Mouse (Mus musculus): Measurements from ENCODE around the gene Apol7e. TPM values are rescaled to one million over a fixed set of nuclear protein-coding genes. Genes with fewer than 3 reads are reported as not detected.
"Not testable (repeated sequence)": the region's sequence is repeated elsewhere in the genome, so short reads cannot be mapped to it uniquely, and the experiment has no call there.

Apol7e gene
- polyA plus RNA-seq, 1 experiment from 2014 or later, result not detected

DNA sequence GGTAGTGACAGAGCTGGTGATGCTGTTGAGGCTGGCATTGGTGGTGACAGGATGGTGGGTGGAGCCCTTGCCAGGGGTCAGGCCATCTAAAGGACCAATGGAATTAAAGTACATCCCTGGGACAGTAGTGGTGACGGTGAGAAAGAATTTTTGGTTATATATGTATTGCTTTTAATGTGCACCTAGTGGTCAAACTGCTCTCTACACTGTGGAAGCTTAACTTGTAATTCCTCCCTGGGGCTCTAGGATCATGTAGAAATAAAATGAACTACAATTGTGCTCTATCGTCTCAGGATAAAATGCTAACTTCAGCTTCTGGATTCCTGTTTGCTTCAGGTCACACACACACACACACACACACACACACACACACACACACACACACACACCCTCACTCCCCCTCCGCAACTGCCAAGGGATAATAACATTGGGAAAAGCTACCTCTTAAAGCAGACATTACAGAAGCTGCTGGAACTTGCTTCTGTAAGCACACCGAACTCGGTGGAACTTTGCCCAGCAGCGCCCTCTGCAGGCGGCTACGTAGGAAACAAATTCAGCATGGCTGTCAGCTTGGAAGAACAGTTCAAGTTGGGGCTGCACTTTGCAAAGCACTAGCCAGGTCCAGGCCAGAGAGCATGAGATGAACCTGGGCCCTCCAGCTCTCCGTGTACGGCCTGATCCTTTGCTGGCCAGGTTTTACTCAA lies 25.7 kb downstream of the Apol7e start:
- not testable (repeated sequence) for H3K9me3 ChIP-seq; H3K27me3 ChIP-seq; H3K27ac ChIP-seq; H3K9ac ChIP-seq (replicated peaks); H3K4me1 ChIP-seq (replicated peaks); ATAC-seq (ENCODE audit: insufficient number of reproducible peaks, insufficient read depth, low FRiP score, low TSS enrichment, low read depth); H3K4me3 ChIP-seq (replicated peaks); H3K36me3 ChIP-seq; H3K4me2 ChIP-seq
- 19% methylated on average over 3 of the region's 10 CpGs for WGBS

DNA sequence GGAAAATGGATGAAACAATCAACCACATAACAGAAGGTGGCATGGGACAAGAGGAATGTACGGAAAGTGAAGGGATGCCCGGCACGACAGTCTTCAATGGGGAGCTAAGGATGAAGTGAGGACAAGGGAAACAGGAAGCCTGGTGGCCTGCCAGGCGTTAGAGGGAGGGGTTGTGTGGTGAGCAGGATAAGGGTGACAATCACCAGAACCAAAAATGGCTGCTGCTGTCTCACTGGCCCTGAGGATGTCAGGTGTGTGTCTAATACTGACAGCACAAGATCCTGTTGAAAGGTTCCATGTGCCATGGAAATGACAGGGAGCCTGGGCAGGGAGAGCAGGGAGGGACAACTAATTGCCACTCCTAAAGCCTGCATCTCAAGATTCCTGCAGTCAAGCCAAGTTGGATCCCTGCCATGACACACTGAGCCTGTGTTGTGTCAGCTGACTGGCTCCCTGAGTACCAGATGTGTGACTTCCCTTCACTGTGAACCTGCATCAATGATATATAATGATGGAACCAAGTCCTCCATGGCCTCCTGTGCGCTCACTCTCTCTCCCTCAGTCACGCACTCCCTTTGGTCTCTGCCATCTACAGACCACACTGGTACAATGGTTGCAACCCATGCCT lies 26.9 kb downstream of the Apol7e start:
- 85% methylated on average over 6 of the region's 6 CpGs for WGBS
- H3K9ac ChIP-seq (replicated peaks); ATAC-seq (ENCODE audit: insufficient number of reproducible peaks, insufficient read depth, low FRiP score, low TSS enrichment, low read depth); H3K36me3 ChIP-seq; H3K4me1 ChIP-seq (replicated peaks); H3K4me3 ChIP-seq (replicated peaks); H3K4me2 ChIP-seq; H3K27me3 ChIP-seq; H3K9me3 ChIP-seq; H3K27ac ChIP-seq: not testable (repeated sequence)

DNA sequence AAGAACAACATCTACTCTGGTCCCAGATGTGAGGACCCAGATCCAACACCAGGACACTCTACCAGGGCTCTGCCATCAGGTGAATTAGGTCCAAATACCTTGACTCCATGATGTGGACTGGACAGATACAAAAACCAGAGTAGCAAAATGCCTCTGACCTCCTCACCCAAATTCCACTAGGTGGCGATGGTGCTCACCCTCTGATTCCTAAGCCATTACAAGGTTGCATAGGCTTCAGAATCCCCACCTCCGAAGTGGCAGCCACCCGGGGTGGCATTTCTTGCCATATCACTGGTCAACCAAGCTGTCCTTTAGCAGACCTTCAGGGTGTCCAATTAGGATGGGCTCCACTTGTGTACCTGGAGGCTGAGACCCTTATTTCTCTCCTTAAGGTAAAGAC lies 28.5 kb downstream of the Apol7e start:
- H3K4me3 ChIP-seq (replicated peaks); ATAC-seq (ENCODE audit: insufficient number of reproducible peaks, insufficient read depth, low FRiP score, low TSS enrichment, low read depth); H3K27ac ChIP-seq; H3K4me2 ChIP-seq; H3K9ac ChIP-seq (replicated peaks); H3K27me3 ChIP-seq; H3K4me1 ChIP-seq (replicated peaks); H3K36me3 ChIP-seq; H3K9me3 ChIP-seq: not testable (repeated sequence)
- WGBS, result 5% methylated on average over 3 of the region's 3 CpGs

DNA sequence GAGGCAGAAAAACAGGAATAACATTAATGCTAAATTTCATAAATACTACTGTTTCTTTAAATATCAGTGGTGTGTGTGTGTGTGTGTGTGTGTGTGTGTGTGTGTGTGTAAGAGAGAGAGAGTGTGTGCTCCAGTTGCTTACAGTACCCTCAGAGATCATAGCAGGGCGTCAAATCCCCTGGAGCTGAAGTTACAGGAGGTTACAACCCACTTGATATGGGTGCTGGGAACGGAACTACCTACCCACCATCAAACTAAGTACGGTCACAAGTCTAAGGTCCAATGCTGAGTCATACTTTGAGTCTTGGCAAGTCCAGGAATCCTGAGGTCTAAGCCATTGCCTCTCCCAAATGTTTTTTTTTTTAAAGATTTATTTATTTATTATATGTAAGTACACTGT lies 29.1 kb downstream of the Apol7e start:
- not testable (repeated sequence) for H3K27me3 ChIP-seq; ATAC-seq (ENCODE audit: insufficient number of reproducible peaks, insufficient read depth, low FRiP score, low TSS enrichment, low read depth); H3K4me2 ChIP-seq; H3K27ac ChIP-seq; H3K9me3 ChIP-seq; H3K9ac ChIP-seq (replicated peaks); H3K4me1 ChIP-seq (replicated peaks); H3K36me3 ChIP-seq; H3K4me3 ChIP-seq (replicated peaks)
- WGBS, result 81% methylated on average over 3 of the region's 3 CpGs

DNA sequence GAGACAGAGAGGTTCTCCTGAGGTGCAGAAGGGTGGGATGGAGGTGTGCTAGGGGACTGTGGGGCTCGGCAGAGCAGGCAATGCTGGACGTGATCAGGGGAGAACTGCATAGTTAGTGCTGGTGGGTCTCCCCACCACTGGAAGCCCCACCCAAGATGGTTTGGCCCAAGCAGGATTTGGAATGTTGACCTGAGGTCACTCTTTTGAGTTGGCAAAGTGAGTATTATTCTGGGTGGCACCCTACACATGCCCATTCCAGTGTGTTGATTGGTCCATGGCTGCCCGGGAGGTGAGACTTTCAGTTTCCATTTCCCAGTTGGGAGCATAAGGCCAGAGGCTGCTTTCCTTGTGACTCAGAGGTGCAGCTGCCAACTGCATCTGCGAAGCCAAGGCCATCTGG lies 30.1 kb downstream of the Apol7e start, which contains the start of gene Apol9b:
Apol9b (plus strand) TSS at position 301 of the 400 bp plus-strand sequence.
- H3K27me3 ChIP-seq; H3K4me2 ChIP-seq; H3K36me3 ChIP-seq; H3K4me1 ChIP-seq (replicated peaks); H3K27ac ChIP-seq; H3K9ac ChIP-seq (replicated peaks); H3K9me3 ChIP-seq; ATAC-seq (ENCODE audit: insufficient number of reproducible peaks, insufficient read depth, low FRiP score, low TSS enrichment, low read depth); H3K4me3 ChIP-seq (replicated peaks): not testable (repeated sequence)
- 86% methylated on average over 1 of the region's 4 CpGs for WGBS

DNA sequence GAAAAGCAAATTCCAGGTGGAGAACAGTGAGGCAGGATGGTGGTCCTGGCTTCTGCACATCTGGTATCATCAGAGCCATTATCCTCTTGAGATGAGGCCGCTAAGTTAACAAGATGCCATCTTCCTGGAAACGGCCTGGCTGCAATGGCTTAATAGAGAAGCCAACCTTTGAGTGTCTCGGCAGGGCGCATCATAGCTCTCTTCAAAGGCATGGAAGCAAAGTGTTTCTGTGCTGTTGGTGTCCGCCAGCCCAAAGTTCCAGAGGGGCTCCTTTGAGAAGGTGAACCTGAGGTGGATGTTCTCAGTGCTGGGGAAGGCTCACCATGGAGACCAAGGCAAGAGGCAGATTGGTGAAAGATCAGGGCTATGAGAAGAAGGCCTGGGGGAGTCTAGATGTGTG lies 32.9 kb downstream of the Apol7e start:
- no peaks in the 10 kb centered on the region for H3K4me1 ChIP-seq (replicated peaks)
- ATAC-seq (ENCODE audit: insufficient number of reproducible peaks, insufficient read depth, low FRiP score, low TSS enrichment, low read depth), result no peak
- no peaks in the 10 kb centered on the region for H3K9me3 ChIP-seq
- H3K4me3 ChIP-seq (replicated peaks), result no peak overlapping the region
- no peak overlapping the region for H3K27ac ChIP-seq
- no peak overlapping the region for H3K4me2 ChIP-seq
- H3K27me3 ChIP-seq, result no peaks in the 10 kb centered on the region
- WGBS, result 83% methylated on average over 5 of the region's 5 CpGs
- H3K36me3 ChIP-seq, result no peaks in the 10 kb centered on the region
- no peak overlapping the region for H3K9ac ChIP-seq (replicated peaks)

DNA sequence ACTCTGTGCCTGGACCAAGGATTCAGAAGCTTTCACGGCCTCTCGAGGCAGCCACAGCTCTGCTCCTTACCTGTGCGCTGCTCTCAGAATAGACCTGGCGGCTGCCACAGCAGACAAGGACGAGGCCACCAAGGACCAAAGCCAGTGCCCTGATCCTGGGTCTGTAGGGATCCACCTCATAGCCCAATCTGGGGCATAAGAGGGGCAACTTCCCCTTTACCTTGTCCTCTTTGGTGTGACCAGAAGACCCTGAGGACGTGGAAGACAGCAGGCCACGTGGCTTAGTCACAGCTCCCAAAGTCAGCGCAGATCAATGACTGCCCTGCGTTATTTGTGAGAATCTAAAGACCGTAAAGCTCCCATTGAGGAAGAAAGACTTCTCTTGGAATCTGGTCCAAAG lies 34.2 kb downstream of the Apol7e start:
- H3K36me3 ChIP-seq; H3K4me2 ChIP-seq; H3K27me3 ChIP-seq; H3K4me3 ChIP-seq (replicated peaks); H3K27ac ChIP-seq; ATAC-seq (ENCODE audit: insufficient number of reproducible peaks, insufficient read depth, low FRiP score, low TSS enrichment, low read depth); H3K9me3 ChIP-seq; H3K4me1 ChIP-seq (replicated peaks); H3K9ac ChIP-seq (replicated peaks): not testable (repeated sequence)
- WGBS, result 66% methylated on average over 10 of the region's 10 CpGs

DNA sequence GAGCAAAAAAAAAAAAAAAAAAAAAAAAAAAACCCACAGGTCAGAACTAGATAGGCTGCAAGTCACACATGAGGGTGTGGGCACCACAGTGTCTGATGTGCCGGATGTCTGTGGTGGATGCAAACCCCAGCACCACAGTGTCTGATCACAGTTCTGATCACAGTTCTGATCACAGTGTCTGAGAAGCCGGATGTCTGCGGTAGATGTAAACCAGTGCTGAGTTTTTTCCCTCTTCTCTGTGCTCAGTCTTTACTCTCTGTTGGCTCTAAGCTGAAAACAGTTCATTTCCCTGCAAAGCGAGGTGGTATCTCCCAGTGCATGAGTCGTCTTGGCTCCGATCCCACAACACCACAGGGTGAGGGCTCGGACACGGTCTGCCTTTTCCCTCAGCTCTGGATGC lies 34.7 kb downstream of the Apol7e start:
- H3K9ac ChIP-seq (replicated peaks); H3K4me1 ChIP-seq (replicated peaks); H3K4me3 ChIP-seq (replicated peaks); H3K27ac ChIP-seq; H3K36me3 ChIP-seq; H3K27me3 ChIP-seq; H3K9me3 ChIP-seq; ATAC-seq (ENCODE audit: insufficient number of reproducible peaks, insufficient read depth, low FRiP score, low TSS enrichment, low read depth); H3K4me2 ChIP-seq: not testable (repeated sequence)
- WGBS, result 85% methylated on average over 8 of the region's 8 CpGs

DNA sequence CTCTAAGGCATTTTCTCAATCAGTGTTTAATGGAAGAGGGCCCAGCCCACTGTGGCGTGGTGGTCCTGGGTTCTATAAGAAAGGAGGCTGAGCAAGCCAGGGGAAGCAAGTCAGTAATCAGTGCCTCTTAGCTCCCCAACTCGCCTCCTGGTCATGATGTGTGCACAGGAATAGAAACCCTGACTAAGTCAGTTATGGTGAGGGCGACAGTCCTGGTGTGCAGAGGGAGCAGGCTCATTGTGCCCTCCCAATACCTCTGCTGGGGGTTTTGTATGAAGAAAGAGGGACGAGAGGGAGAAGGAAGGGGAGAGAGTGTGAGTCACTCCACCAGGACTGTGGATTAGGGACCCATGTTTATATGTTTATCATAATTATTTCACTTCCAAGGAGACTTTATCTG lies 35.2 kb downstream of the Apol7e start:
- H3K9me3 ChIP-seq; H3K27me3 ChIP-seq; H3K4me3 ChIP-seq (replicated peaks); H3K9ac ChIP-seq (replicated peaks); H3K27ac ChIP-seq; H3K4me1 ChIP-seq (replicated peaks); H3K36me3 ChIP-seq; H3K4me2 ChIP-seq; ATAC-seq (ENCODE audit: insufficient number of reproducible peaks, insufficient read depth, low FRiP score, low TSS enrichment, low read depth): not testable (repeated sequence)
- WGBS, result 71% methylated on average over 4 of the region's 4 CpGs

DNA sequence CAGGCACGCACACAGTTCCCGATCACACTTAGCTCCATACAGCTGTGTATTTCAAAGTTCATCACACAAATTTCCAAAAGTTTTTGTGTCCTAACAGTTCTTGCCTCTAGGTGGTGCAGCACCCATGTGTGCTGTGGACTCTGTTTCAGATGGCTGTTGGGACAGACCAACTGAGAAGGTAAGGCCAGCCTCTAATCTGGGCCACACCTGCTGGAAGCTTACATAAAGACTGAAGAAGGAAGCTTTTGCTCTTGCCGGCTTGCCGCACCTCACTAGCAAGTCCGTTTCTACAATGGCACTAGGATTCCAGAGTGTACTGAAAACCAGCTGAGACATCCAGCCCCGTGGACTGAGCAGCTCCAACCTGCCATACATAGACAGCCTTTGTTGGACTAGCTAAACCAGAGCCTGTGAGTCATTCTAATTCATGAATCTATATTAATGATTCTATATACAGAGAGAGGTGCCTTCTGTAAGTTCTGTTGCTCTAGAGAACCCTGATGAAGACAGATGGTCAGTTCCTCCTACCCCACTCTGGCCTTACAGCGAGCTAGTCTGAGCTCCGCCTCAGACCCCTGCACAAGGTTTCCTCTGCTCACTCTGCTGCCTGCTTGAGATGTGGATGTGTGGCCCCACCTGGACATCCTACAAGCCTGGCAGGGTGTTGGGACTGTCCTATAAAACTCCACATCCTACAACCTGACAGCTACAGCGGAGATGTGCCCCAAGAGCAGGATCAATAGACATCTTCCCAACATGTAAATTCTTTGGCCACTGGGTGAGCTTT lies 42.0 kb downstream of the Apol7e start:
- Histone ChIP-seq H3K4me3 (replicated peaks) (no peak overlapping the region), H3K4me2 (no peak overlapping the region), H3K9me3 (no peaks in the 10 kb centered on the region), H3K27me3 (no peaks in the 10 kb centered on the region), H3K9ac (replicated peaks) (no peak overlapping the region), H3K27ac (no peak overlapping the region), H3K4me1 (replicated peaks) (no peaks in the 10 kb centered on the region), H3K36me3 (no peaks in the 10 kb centered on the region)
- ATAC-seq (ENCODE audit: insufficient number of reproducible peaks, insufficient read depth, low FRiP score, low TSS enrichment, low read depth), result no peak
- WGBS, result 76% methylated on average over 9 of the region's 9 CpGs

DNA sequence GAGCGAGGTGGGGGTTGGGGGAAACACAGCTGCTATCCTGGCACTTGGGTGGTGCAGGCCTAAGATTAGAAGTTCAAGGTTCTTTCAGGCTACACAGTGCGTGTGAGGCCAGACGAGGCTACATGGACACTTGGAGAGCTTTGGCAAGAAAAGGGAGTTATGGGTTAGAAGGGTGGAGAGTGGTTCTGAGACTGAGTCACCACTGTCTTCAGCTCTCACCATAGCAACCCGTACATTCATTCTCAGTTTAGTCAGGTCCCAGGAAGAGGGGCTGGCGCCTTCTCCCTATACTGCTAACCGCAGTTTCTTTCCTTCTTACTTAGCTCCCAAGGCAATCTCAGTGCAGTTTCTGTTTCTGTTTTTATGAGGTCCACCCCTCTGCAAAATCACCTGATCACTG lies 42.9 kb downstream of the Apol7e start:
- H3K36me3 ChIP-seq; H3K27ac ChIP-seq; H3K4me1 ChIP-seq (replicated peaks); H3K9ac ChIP-seq (replicated peaks); H3K4me2 ChIP-seq; H3K27me3 ChIP-seq; H3K4me3 ChIP-seq (replicated peaks); H3K9me3 ChIP-seq; ATAC-seq (ENCODE audit: insufficient number of reproducible peaks, insufficient read depth, low FRiP score, low TSS enrichment, low read depth): not testable (repeated sequence)
- WGBS, result 80% methylated on average over 6 of the region's 6 CpGs

Measured in limb, embryonic 12.5 days (tissue).